Mouse (Mus musculus): ENCODE measurements around the gene Gm49661.
A peak's percentile ranks its signal among the peaks of the same experiment; 100 is the strongest.

The Gm49661 gene

DNA sequence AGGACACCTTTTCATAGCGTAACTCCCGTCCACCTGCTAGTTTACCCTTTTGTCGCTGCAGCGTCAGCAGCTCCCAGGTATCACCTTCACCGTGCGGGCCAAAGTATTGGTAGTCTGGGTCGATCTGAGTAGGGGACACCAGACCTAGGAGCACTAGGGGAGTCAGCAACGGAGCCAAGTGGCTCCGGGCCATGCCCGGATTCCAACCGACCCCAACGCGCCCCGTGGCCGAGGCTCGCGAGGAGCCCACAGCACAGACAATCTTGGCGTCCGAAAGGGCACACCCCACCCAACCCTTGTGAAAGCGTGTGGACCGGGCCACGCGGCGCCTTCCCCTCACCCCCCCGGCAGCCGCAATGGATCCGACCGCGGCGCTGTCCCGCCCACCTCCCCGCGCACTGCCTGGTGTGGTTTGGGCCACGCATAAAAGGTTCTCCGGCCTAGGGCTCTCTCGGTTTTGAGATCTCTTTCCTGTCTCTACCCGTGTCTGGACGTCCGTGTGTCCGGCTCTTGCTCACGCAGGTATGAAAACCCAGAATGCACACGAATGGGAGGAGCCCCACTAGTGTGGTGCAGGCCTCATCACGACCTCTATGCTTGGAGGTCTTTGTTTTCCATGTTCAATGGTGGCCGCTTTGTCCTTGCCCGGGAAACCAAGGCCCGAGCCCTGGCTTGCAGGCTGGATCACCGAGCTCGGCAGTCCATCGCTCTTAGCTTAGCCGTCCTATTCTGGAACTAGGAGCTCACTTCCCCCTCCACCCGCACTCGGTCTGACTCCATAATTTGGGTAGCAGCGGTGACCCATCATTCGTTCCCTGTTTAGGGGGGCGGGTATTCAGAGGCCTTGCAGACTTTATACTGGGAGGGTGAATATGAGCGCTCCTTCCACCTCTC lies at the start of gene Gm49661, which contains the start of the genes Prdx2 and Rnaseh2a:
Gm49661 (minus strand) TSS at position 193 of the 894 bp plus-strand sequence.
Prdx2 (plus strand) TSS at position 347 of the 894 bp plus-strand sequence.
Rnaseh2a (minus strand) TSS at position 527 of the 894 bp plus-strand sequence.
- peak; percentile 78 for DNase-seq (ENCODE audit: low read depth)

DNA sequence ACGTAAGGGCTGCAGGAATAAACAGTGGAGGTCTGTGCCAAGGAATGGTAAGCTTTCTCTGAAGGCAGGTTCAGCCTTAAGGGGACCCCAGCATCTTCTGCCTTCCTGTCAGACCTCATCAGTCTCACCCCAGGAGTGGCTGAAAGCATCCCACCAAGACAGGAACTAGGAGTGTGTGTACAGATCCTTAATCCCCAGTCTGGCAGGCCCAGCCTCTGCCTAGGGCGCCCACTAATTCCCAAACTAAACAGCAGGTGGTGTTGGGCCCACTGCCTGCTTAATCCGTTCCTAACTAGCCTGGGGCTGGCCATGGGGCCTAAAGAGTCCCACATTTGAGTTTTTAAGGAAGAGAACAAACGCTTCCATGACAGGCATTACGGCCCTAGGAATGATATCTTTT lies 48.0 kb upstream of the Gm49661 start:
- no peak for DNase-seq (ENCODE audit: low read depth)

DNA sequence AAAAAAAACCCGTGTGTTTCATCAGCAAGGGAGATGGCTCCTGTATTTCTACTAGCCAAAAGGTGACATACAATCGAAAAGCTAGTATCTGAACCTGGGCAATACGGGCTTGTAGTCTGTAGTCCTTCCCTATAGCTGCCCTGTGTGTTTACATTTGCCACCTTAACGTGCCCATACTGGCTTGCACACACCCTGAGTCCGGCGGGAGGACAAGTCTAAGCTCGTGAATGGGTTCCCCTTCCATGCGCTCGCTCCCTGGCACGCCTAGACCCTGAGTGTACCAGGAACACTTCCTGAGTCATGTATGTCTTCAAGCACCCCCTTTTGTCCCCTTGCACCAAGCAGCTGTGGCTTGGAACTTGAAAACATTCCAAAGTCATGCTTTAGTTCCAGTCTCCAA lies 47.5 kb upstream of the Gm49661 start:
- DNase-seq (ENCODE audit: low read depth) = no peak

DNA sequence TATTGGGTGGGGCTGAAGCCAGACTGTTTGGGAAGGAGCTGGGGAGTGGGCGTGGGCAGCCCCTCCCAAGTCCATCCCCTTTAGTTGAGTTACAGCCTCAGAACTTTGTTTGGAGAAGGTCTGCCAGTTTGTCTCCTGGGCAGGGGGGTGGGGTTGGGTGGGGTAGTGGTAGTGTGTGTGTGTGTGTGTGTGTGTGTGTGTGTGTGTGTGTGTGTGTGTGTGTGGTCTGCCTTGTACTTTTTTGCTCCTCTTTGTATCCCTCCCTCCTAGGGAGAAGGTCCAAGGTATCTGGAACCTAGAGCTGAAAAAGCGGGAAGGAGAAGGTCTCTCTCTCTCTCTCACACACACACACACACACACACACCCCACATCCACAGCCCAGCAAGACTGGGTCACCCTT lies 45.2 kb upstream of the Gm49661 start, which contains the start of gene Best2:
Best2 (minus strand) TSS at position 101 of the 400 bp plus-strand sequence.
- DNase-seq (ENCODE audit: low read depth) = no peak

DNA sequence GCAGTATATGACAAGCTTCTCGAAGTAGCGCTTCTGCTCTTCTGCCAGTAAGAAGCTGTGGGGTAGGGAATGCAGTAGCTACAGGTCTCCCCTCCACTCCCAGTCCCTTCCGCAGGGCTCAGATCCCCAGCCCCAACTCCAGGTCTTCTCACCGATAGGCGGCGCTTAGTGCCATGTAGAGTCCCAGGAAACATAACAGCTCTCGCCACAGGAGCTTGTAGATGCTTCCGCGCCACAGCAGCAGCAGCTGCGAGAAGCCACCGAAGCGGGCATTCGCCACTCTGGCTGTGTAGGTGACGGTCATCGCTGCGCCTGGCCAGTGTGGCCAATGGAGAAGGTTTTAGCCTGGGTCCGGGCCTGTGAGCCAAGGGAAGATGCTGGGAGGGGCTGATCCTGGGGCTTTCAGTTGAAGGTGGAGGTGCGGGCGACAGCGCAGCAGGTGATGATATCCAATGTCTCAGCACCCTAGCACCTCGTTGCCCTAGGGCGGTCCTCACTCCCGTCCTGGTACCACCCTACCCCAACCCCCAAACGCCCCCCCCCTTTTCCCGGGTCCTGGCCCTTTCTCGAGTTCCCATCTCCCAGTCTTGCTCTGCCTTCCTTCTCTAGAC lies 44.1 kb upstream of the Gm49661 start:
- peak; percentile 90 for DNase-seq (ENCODE audit: low read depth)

DNA sequence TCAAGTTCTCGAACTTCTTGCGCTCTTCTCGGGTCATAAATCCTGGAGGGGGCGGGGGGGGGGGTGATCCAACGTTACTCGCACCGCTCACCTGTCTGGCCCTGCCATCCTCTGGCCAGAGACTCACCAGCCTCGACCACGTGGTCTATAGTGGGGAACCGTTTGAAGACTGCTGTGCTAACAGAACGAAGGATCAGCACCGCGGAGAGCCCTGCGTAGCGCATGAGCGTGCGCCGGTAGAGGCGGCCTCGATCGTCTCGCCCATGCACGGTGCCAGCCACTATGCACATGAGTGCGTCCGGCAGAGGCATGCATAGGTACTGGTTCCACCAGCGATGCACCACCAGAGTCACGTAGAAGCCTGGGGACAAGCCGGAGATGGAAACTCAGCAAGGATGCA lies 42.0 kb upstream of the Gm49661 start:
- DNase-seq (ENCODE audit: low read depth) = no peak

DNA sequence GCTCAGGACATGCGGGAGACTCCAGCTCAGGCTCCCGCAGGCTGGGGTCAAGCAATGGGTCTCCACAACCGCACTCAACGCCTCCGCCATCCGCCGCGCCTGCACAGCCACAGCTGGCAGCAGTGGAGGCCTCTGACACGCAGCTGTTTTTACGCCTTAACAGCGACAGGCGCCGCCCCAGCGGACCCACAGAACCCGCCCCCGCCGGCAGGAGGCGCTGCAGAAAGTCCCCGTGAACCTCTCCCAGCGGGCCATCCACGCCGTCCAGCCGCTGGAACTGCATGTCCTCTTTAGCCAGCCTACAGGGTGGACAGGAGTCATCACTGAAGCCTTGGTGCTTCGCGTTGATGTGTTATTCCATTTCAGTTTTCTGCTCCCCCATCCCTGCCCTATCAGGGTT lies 38.5 kb upstream of the Gm49661 start:
- peak; percentile 62 for DNase-seq (ENCODE audit: low read depth)

DNA sequence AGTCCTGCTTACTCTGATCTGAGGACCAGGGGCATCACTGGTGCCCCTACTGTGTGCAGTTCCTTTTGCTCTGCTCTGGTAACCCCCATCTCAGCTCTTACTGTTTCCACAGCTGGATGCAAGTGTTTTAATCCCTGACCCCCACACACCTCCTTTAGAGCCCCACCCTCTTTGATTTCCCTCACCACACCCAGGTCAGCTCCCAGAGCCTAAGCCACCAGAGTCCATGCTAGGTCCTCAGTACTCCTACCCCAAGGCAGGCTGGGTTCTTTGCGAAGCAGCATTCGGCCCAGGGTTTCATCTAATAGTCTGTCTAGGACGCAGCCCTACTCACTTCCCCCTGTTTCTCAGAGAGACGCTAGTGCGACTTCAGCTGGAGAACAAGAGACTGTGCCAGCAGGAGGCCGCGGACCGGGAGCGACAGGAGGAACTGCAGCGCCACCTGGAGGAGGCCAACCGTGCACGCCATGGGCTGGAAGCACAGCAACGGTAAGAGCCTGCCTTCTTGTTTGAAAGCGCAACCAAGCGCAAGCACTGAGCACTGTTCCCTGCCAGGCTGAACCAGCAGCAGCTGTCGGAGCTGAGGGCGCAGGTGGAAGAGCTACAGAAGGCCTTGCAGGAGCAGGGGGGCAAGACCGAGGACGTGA lies 28.5 kb upstream of the Gm49661 start:
- peak; percentile 94 for DNase-seq (ENCODE audit: low read depth)

DNA sequence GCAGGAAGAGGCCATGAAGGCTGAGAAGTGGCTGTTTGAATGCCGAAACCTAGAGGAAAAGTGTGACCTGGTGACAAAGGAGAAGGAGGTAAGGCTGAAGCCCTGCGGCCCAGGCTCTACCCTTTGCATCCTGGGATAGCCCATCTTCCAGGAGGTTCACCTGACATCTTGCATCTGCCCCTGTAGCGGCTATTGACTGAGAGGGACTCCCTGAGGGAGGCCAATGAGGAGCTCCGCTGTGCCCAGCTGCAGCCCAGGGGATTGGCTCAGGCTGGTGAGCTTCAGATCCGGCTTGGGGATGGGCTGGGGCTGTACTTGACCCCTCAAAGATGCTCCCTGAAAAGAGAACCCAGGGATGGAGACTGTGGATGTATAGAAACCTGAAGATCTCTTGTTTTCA lies 27.7 kb upstream of the Gm49661 start:
- no peak for DNase-seq (ENCODE audit: low read depth)

DNA sequence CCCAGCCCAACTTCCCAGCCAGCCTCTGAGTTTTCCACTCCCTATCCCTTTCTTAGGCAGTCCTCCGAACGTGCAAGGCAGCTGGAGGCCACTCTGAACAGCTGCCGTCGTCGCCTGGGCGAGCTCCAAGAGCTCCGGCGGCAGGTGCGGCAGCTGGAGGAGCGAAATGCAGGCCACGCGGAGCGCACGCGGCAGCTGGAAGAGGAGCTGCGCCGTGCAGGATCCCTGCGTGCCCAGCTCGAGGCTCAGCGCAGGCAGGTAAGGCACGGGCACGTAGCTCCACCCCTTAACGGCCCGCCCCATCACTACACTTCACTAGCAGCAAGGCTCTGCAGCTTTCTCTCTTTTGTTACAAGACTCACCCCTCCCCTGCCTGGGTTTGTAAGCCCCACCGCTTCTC lies 26.4 kb upstream of the Gm49661 start:
- DNase-seq (ENCODE audit: low read depth) = no peak

DNA sequence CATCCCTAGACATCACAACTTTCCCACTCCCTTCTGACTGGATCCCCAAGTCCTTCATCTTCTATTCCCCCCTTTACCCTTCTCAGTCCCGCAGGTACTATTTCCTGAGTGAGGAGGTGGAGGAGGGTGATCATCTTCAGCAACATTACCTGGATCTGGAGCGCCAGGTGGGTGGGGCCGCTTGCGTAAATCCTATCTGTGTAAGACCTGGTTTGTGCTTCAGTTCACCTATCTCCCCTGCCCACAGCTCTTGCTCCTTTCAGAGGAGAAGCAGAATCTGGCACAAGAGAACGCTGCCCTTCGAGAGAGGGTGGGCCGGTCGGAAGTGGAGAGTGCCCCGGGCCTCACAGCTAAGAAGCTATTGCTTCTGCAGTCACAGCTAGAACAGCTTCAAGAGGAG lies 25.1 kb upstream of the Gm49661 start:
- DNase-seq (ENCODE audit: low read depth) = no peak

DNA sequence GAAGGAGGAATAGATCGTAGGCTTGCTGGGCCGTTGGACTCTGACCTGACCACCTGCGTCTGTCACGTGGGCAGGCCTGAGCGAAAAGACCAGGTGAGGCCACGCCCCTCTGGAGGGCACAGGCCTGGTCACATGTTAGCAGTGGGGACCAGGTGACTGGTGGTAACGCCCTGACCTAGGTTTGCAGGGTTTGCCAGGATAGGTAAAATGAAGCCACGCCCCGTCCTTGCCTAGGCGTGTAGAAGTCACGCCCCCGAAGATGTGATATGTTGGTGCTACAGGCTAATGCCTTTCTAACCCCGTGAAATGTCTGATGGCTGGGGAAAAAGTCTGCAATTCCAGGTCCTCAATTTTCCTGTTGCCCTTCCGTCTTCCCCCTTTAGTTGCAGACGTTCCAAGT lies 21.6 kb upstream of the Gm49661 start:
- no peak for DNase-seq (ENCODE audit: low read depth)

DNA sequence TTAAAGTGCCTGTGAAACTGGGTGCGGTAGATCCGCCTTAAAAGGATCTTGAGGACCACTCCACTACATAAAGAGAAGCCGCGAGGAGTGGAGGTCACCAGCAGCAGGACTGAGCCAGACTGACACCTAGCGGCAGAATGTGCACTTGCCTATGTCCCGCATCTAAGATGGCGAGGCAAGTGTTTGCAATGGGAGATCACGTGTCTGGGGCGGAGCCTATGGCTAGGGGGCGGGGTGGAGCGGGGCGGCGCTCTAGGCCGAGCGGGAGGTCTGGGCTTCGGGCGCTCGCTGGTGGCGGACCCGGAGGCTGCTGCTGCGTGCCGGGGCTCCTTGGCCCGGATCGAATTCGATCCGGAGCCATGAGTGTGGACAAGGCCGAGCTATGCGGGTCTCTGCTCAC lies 21.1 kb upstream of the Gm49661 start, which contains the start of gene Hook2:
Hook2 (plus strand) TSS at position 255 of the 400 bp plus-strand sequence.
- peak; percentile 99 for DNase-seq (ENCODE audit: low read depth)

DNA sequence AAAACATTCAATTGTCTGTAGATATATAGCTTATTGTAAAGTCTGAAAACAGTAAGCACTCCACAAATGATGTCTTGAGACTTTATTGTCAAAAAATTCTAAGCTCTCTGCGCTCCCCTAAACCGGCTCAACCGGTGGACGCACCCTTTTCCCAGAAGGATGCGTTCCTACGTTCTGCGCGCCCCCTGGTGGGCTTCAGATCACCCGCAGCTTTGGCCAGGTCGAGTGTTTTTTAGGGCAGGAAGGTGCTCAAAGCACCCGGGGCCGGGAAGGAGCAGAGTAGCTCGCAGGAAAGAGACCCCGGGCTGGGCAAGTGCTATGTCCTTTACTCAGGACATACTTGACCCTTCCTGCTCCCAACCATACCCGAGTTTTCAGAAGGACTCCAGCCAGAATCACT lies 20.6 kb upstream of the Gm49661 start:
- DNase-seq (ENCODE audit: low read depth) = peak; percentile 92

DNA sequence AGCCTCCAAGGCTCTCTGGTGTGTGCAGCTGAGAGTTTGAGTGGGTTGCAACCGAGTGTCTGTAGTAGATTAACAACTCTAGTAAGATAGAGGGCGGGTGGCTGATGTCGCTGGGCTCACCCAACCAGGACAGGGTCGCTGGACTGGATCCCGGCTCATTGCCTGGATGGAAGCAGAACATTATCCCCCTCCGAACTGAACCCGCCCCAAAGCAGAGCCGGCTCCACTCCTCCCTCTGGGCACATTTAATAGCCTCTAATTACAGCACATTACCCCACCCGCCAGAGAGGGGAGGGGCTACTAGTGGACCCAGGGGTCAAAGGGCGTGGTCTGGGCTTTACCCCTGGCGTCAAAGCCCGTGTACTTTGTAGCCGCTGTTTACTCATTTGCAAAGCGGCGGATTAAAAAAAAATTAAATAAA lies 20.1 kb upstream of the Gm49661 start:
- no peak for DNase-seq (ENCODE audit: low read depth)

DNA sequence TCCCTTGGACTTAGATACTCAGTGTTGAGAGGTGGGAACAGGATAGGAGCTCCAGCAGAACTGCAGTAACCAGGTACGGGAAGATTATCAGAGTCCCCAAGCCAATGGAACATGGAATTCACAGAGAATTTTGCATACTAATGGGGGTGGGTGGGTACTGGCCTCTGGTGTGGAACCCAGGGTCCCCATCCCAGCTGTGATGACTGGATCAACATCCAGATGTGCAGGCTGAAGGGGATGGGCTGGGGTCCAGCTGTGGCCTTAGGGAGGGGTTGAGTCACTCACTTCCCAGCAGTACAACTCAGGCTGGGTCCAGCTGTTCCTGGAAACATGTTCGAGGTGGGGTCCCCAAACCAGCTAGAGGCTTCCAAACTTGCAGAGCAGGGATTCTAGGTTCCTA lies 18.7 kb upstream of the Gm49661 start:
- DNase-seq (ENCODE audit: low read depth) = no peak

DNA sequence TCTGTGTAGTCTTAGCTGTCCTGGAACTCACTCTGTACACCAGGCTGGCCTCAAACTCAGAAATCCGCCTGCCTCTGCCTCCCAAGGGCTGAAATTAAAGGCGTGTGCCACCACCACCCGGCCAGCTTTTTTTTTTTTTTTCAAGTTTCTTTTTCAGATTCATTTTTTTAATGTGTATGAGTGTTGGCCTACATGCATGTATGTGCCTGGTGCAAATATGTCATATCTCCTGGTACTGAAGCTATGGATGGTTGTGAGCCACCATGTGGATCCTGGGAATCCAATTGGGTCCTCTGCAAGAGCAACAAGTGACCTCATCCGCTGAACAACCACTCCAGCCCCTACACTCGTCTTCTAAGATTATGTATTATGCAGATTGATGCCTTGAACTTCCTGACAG lies 18.2 kb upstream of the Gm49661 start:
- DNase-seq (ENCODE audit: low read depth) = no peak

DNA sequence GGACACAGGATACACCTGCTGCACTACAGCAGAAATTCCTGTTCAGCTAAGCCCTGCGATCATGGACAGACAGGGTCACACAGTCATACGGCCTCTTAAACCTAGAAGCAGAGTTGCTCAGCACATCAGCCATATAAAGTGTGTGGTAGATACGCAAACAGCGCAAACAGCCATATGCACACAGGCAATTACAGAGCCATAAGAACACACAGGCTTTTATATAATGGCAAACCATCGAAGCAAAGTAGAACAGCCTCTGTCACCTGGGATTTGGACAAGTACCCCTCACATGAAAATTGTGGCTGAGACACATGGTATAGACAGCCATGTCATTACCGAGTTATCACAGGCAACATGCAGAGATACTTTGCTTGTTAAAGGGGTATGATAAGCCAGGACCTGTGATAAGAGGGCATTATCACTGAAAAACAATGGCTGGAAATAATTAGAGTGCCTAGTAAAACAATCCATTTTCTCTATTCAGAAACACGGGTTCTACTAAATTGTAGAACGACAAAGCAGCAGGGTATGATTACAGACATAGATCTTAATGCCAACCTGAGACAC lies 17.2 kb upstream of the Gm49661 start:
- no peak for DNase-seq (ENCODE audit: low read depth)

DNA sequence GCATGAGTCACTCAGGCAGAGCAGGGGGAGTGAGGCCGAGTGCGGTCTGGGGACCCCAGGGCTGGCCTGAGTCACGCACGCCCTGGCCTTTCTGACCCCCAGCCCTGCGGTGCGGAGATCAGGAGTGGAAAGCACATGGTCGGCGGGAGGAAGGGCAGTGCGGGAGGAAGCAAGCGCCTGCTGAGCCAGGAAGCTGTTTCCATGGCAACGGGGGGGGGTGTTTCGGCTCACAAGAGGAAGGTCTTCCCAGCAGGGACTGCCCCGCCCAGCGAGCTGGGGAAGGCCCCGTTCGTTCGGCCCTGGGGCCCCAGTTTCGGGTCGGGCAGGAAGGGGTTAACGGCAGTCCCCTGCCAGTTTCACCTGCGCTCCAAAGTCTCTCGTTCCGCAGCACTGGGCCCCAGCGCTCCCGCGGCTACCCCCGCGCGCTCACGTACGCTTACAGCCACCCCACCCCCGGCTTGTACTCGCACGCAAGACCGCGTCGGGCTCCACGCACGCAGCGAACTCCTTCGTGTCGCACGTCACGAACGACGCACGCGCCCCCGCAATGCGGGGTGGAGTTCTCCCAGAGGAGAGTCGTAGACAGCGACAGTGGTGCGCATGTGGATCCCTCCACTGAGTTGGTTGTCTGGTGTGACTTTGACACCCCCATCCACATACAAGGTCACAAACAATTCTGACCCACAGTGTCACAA lies 16.6 kb upstream of the Gm49661 start:
- DNase-seq (ENCODE audit: low read depth) = peak; percentile 97

DNA sequence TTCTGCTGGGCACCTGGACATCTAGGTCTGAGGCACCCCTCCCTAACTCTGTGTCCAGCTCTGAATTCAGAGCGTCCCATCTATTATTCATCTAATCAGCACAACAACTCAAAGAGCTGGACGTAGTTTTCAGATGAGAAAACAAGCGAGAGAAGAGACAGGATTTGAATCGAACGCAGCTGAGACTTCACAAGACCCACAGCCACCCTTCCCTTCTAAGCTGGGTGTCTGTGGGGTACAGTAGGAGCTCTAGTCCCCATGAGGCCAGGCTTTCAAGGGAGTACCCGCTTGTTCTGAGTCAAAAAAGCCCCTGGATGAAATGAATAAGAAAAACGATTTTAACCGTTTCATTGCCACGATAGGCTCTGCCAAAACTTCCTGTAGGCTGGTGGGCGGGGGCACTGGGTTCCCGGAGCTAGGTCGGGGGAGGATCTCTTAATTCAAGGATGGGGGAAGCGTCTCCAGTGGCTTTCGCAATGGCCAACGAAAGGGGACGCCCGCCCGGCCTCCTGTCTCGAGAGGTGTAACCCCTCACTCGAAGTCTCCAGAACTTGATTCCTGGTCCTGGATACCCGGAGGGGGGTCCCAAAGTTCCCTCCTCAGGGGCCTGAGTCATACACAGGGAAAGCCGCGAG lies 15.9 kb upstream of the Gm49661 start:
- peak; percentile 71 for DNase-seq (ENCODE audit: low read depth)

Measured in naive thymus-derived CD4-positive, alpha-beta T cell, adult 2 months (primary cell).